Mouse (Mus musculus): ENCODE measurements at regions not wholly inside any gene's neighbourhood (a gene's known extent, or its start where the extent isn't known, plus 50 kb on each side); places are given as distances from the start of the nearest gene placed in this dataset.

- no peak for TF ChIP-seq CTCF (IDR thresholded peaks at IDR 0.05; ENCODE audit: low read depth)
- no peak for TF ChIP-seq EP300 (IDR thresholded peaks at IDR 0.05; ENCODE audit: low read depth)
Observed at GRCm38 (mm10) chr4:90839804-90840203, 560.8 kb downstream of the Elavl2 start.
